Mouse (Mus musculus): ENCODE measurements around the gene Alkbh1.

Alkbh1 gene

DNA sequence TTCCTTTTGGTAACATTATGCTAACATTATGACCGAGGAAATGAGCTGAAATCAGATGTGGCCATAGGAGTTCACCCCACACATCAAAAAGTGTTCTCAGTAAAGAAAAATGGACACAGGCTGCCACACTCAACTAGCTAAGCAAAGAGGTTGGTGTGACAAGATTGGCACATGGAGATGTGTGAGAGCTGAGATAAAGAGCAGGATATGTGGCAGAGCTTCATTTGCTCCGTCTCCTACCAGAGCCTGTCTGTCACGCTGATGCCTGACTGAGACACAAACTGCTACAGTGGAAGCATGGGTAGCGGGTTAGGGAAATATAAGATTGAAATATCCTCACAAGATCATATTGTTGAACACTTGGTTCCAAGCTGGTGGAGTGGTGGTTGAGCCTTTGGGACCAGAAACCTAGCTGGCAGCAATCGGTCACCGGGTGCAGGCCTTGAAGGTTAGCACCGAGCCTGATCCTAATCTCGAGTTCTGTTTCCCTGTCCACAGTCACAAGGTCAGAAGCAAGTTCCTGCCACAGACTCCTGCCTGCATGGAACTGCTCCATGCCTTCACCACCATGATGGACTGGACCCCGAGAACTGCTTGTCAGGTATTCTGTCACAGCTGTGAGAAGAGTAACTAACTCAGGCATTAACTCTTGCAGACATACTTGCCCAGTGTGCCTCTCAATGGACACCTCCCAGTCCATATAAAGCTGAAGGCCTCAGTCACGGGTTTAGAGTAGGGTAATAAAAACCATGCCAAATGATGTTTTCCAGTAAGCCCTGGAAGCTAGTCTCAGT, 63.0 kb downstream of the Alkbh1 start:
- no peak for DNase-seq (ENCODE audit: low spot score)

DNA sequence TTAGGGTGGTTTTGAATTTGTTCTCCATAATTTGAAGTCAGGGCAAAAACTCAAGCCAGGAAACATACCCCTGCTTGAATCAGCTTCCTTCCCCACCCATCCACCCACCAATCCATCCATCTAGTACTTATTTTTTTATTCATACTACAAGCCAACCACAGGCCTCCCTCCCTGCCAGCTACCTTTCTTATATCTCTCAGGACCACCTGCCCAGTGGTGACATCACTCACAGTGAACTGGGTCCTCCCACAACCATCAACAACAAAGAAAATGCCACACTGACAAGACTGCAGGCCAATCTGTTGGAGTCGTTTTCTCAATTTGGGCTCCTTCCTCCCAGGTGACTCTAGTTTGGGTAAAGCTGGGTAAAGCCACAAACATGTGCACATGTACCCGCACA, 64.3 kb downstream of the Alkbh1 start:
- DNase-seq (ENCODE audit: low spot score), result no peak

Measured in T-cell, adult 2 months (primary cell).